Mouse (Mus musculus): ENCODE data around the gene Ecel1.
A peak's percentile ranks its signal among the peaks of the same experiment; 100 is the strongest.

Gene Ecel1

GRCm38 (mm10) chr1:87101411-87101810 is 54.9 kb downstream of the Ecel1 start, which contains the start of gene Alpi:
TSS of gene Alpi (minus strand) at chr1:87101606.
- no peak for DNase-seq (ENCODE audit: low read depth)

- DNase-seq (ENCODE audit: low read depth): peak; percentile 34
These were observed 57.9 kb downstream of the Ecel1 start for GRCm38 (mm10) chr1:87098358-87098975.
